Mouse (Mus musculus) MEL (cell line): Measurements from ENCODE around the gene Acat2. TPM values are rescaled to one million over a fixed set of nuclear protein-coding genes. Genes with fewer than 3 reads are reported as not detected.

Experiments
- DNase-seq: peaks from one replicate; pipeline ENCODE4 v3.0.0; 2011; ENCODE audit warnings: low read depth, low spot score
- H3K27ac ChIP-seq: 2 replicates; pipeline ENCODE4 v1.5.1; 2012; ENCODE audit warnings: low read depth, mild to moderate bottlenecking, control low read depth, low read length, moderate library complexity; ENCODE audit not compliant: control insufficient read depth
- H3K27me3 ChIP-seq, 2 experiments: fragments of 150-350 bp in 1 of 2; sonication (generic) in 1 of 2; 2 replicates each; pipeline ENCODE4 v1.6.1; 2012; ENCODE audit warnings: low read length in 2 of 2, mild to moderate bottlenecking in 2 of 2, improper control_type of control experiment in 1 of 2, moderate library complexity in 1 of 2; ENCODE audit not compliant: insufficient read depth in 2 of 2, control insufficient read depth in 1 of 2
- H3K36me3 ChIP-seq, 2 experiments: 2 replicates each; pipeline ENCODE4 v1.6.1; 2012 to 2014; ENCODE audit warnings: low read length in 2 of 2, improper control_type of control experiment in 1 of 2, inconsistent platforms in 1 of 2, mild to moderate bottlenecking in 1 of 2; ENCODE audit not compliant: insufficient read depth in 2 of 2, control insufficient read depth in 1 of 2
- H3K4me1 ChIP-seq, 2 experiments: fragments of 150-350 bp in 1 of 2; sonication (generic) in 1 of 2; 2 replicates each; pipeline ENCODE4 v1.6.1; 2012; ENCODE audit warnings: low read length in 2 of 2, improper control_type of control experiment in 1 of 2, mild to moderate bottlenecking in 1 of 2; ENCODE audit not compliant: insufficient read depth in 2 of 2, control insufficient read depth in 1 of 2
- H3K4me3 ChIP-seq, 2 experiments: fragments of 150-350 bp in 1 of 2; sonication (generic) in 1 of 2; 2 replicates each; pipeline ENCODE4 v1.5.1; 2012; ENCODE audit warnings: low read depth in 2 of 2, low read length in 2 of 2, mild to moderate bottlenecking in 2 of 2, moderate library complexity in 2 of 2, control low read depth in 1 of 2, improper control_type of control experiment in 1 of 2; ENCODE audit not compliant: control insufficient read depth in 1 of 2, insufficient read depth in 1 of 2
- H3K79me2 ChIP-seq: 2 replicates; pipeline ENCODE4 v1.6.1; 2012; ENCODE audit warnings: mild to moderate bottlenecking, low read length, moderate library complexity; ENCODE audit not compliant: control insufficient read depth, poor library complexity, insufficient read depth
- H3K9ac ChIP-seq: 2 replicates; pipeline ENCODE4 v1.6.1; 2012; ENCODE audit warnings: low read depth, mild to moderate bottlenecking, control low read depth, low read length, moderate library complexity; ENCODE audit not compliant: control insufficient read depth, poor library complexity, severe bottlenecking
- H3K9me3 ChIP-seq: fragments of 150-350 bp; sonication (generic); replicated peaks from 2 replicates; pipeline ENCODE4 v1.6.1; 2012; ENCODE audit warnings: mild to moderate bottlenecking, low read length, improper control_type of control experiment, moderate library complexity; ENCODE audit not compliant: insufficient read depth
- BHLHE40 ChIP-seq: IDR thresholded peaks from 2 replicates; pipeline ENCODE4 v1.6.1; 2012; ENCODE audit warnings: low read depth, mild to moderate bottlenecking, inconsistent platforms, low read length, improper control_type of control experiment, borderline replicate concordance
- CHD1 ChIP-seq: IDR thresholded peaks from 2 replicates; pipeline ENCODE4 v1.6.1; 2012; ENCODE audit warnings: low read depth, mild to moderate bottlenecking, inconsistent platforms, low read length, improper control_type of control experiment
- CTCF ChIP-seq, 3 experiments: IDR thresholded peaks in 2 of 3; conservative IDR thresholded peaks in 1 of 3; 2 replicates each; pipeline ENCODE4 v1.5.1; 2011 to 2012; ENCODE audit warnings: low read length in 3 of 3, low read depth in 2 of 3, mild to moderate bottlenecking in 2 of 3, improper control_type of control experiment in 1 of 3, inconsistent platforms in 1 of 3, mixed read lengths in 1 of 3, moderate library complexity in 1 of 3; ENCODE audit not compliant: control insufficient read depth in 1 of 3, insufficient read depth in 1 of 3, poor library complexity in 1 of 3, severe bottlenecking in 1 of 3
- E2F4 ChIP-seq: IDR thresholded peaks from 2 replicates; pipeline ENCODE4 v1.6.1; 2011; ENCODE audit warnings: low read depth, low read length, improper control_type of control experiment, borderline replicate concordance
- ELF1 ChIP-seq: IDR thresholded peaks from 2 replicates; pipeline ENCODE4 v1.6.1; 2014; ENCODE audit warnings: low read depth, mild to moderate bottlenecking, inconsistent platforms, low read length, improper control_type of control experiment, moderate library complexity
- EP300 ChIP-seq, 2 experiments: IDR thresholded peaks; 2 replicates each; pipeline ENCODE4 v1.6.1; 2011; ENCODE audit warnings: improper control_type of control experiment in 2 of 2, low read length in 2 of 2, low read depth in 1 of 2, mild to moderate bottlenecking in 1 of 2
- ETS1 ChIP-seq: IDR thresholded peaks from 2 replicates; pipeline ENCODE4 v1.6.1; 2012; ENCODE audit warnings: low read depth, mild to moderate bottlenecking, inconsistent platforms, low read length, improper control_type of control experiment, moderate library complexity
- GATA1 ChIP-seq: IDR thresholded peaks from 2 replicates; pipeline ENCODE4 v1.6.1; 2011; ENCODE audit warnings: low read depth, low read length, improper control_type of control experiment
- HCFC1 ChIP-seq: IDR thresholded peaks from 2 replicates; pipeline ENCODE4 v1.6.1; 2012; ENCODE audit warnings: low read depth, mild to moderate bottlenecking, inconsistent platforms, low read length, improper control_type of control experiment, moderate library complexity
- JUND ChIP-seq: IDR thresholded peaks from 2 replicates; pipeline ENCODE4 v1.6.1; 2011; ENCODE audit warnings: low read depth, mild to moderate bottlenecking, improper control_type of control experiment, low read length
- KAT2A ChIP-seq: conservative IDR thresholded peaks from 2 replicates; pipeline ENCODE4 v1.6.1; 2012; ENCODE audit warnings: low read depth, low read length, improper control_type of control experiment, inconsistent platforms
- MAFK ChIP-seq: IDR thresholded peaks from 2 replicates; pipeline ENCODE4 v1.6.1; 2011; ENCODE audit warnings: low read depth, mild to moderate bottlenecking, low read length, improper control_type of control experiment, borderline replicate concordance
- MAX ChIP-seq: IDR thresholded peaks from 2 replicates; pipeline ENCODE4 v1.6.1; 2011; ENCODE audit warnings: low read length, improper control_type of control experiment
- MAZ ChIP-seq: IDR thresholded peaks from 2 replicates; pipeline ENCODE4 v1.6.1; 2012; ENCODE audit warnings: low read depth, mild to moderate bottlenecking, inconsistent platforms, low read length, improper control_type of control experiment
- MEF2A ChIP-seq: IDR thresholded peaks from 2 replicates; pipeline ENCODE4 v1.6.1; 2014; ENCODE audit warnings: low read depth, mild to moderate bottlenecking, inconsistent platforms, low read length, improper control_type of control experiment; ENCODE audit not compliant: poor library complexity, insufficient replicate concordance, severe bottlenecking; ENCODE audit errors: extremely low read depth
- MXI1 ChIP-seq: IDR thresholded peaks from 2 replicates; pipeline ENCODE4 v1.6.1; 2011; ENCODE audit warnings: mild to moderate bottlenecking, low read depth, low read length, improper control_type of control experiment
- MYB ChIP-seq: IDR thresholded peaks from 2 replicates; pipeline ENCODE4 v1.6.1; 2011; ENCODE audit warnings: mild to moderate bottlenecking, low read depth, low read length, improper control_type of control experiment
- MYC ChIP-seq: IDR thresholded peaks from 2 replicates; pipeline ENCODE4 v1.6.1; 2011; ENCODE audit warnings: low read depth, mild to moderate bottlenecking, low read length, improper control_type of control experiment, moderate library complexity
- NELFE ChIP-seq: IDR thresholded peaks from 2 replicates; pipeline ENCODE4 v1.6.1; 2011; ENCODE audit warnings: low read depth, low read length, improper control_type of control experiment
- NRF1 ChIP-seq: IDR thresholded peaks from 2 replicates; pipeline ENCODE4 v1.6.1; 2014; ENCODE audit warnings: low read depth, mild to moderate bottlenecking, inconsistent platforms, low read length, improper control_type of control experiment, moderate library complexity; ENCODE audit not compliant: poor library complexity, insufficient read depth, severe bottlenecking
- POLR2A ChIP-seq, 2 experiments: IDR thresholded peaks; 2 replicates each; pipeline ENCODE4 v1.6.1; 2011 to 2012; ENCODE audit warnings: low read length in 2 of 2, mild to moderate bottlenecking in 2 of 2, control low read depth in 1 of 2, improper control_type of control experiment in 1 of 2, low read depth in 1 of 2, moderate library complexity in 1 of 2; ENCODE audit not compliant: control insufficient read depth in 1 of 2, insufficient read depth in 1 of 2, poor library complexity in 1 of 2
- POLR2AphosphoS2 ChIP-seq: IDR thresholded peaks from 2 replicates; pipeline ENCODE4 v1.6.1; 2011; ENCODE audit warnings: low read length, improper control_type of control experiment
- POLR2AphosphoS5 ChIP-seq: IDR thresholded peaks from 2 replicates; pipeline ENCODE4 v1.6.1; 2012; ENCODE audit warnings: low read depth, borderline replicate concordance, mild to moderate bottlenecking, inconsistent platforms, low read length, moderate library complexity, mixed read lengths
- RAD21 ChIP-seq: IDR thresholded peaks from 2 replicates; pipeline ENCODE4 v1.6.1; 2011; ENCODE audit warnings: mild to moderate bottlenecking, low read depth, low read length, improper control_type of control experiment
- RCOR1 ChIP-seq: IDR thresholded peaks from 2 replicates; pipeline ENCODE4 v1.6.1; 2012; ENCODE audit warnings: low read depth, mild to moderate bottlenecking, inconsistent platforms, low read length, improper control_type of control experiment
- SIN3A ChIP-seq: IDR thresholded peaks from 2 replicates; pipeline ENCODE4 v1.6.1; 2012; ENCODE audit warnings: low read length, improper control_type of control experiment, inconsistent platforms
- SMC3 ChIP-seq: IDR thresholded peaks from 2 replicates; pipeline ENCODE4 v1.6.1; 2011; ENCODE audit warnings: low read depth, low read length, improper control_type of control experiment
- TBP ChIP-seq: IDR thresholded peaks from 2 replicates; pipeline ENCODE4 v1.8.0; 2011; ENCODE audit warnings: low read depth, low read length, improper control_type of control experiment
- TCF12 ChIP-seq: IDR thresholded peaks from 2 replicates; pipeline ENCODE4 v1.6.1; 2014; ENCODE audit warnings: low read depth, mild to moderate bottlenecking, inconsistent platforms, low read length, improper control_type of control experiment, moderate library complexity
- USF1 ChIP-seq: IDR thresholded peaks from 2 replicates; pipeline ENCODE4 v1.6.1; 2014; ENCODE audit warnings: low read depth, mild to moderate bottlenecking, inconsistent platforms, low read length, improper control_type of control experiment, moderate library complexity
- USF2 ChIP-seq, 2 experiments: IDR thresholded peaks; 2 replicates each; pipeline ENCODE4 v1.6.1; 2011 to 2012; ENCODE audit warnings: improper control_type of control experiment in 2 of 2, low read length in 2 of 2, borderline replicate concordance in 1 of 2, inconsistent platforms in 1 of 2, low read depth in 1 of 2, mild to moderate bottlenecking in 1 of 2; ENCODE audit not compliant: insufficient read depth in 1 of 2
- ZC3H11A ChIP-seq: IDR thresholded peaks from 2 replicates; pipeline ENCODE4 v1.6.1; 2012; ENCODE audit warnings: low read depth, mild to moderate bottlenecking, inconsistent platforms, low read length, improper control_type of control experiment
- ZKSCAN1 ChIP-seq: IDR thresholded peaks from 2 replicates; pipeline ENCODE4 v1.6.1; 2012; ENCODE audit warnings: low read depth, mild to moderate bottlenecking, inconsistent platforms, low read length, improper control_type of control experiment, moderate library complexity
- ZMIZ1 ChIP-seq: IDR thresholded peaks from 2 replicates; pipeline ENCODE4 v1.6.1; 2012; ENCODE audit warnings: low read depth, mild to moderate bottlenecking, inconsistent platforms, low read length, improper control_type of control experiment, moderate library complexity
- ZNF384 ChIP-seq: IDR thresholded peaks from 2 replicates; pipeline ENCODE4 v1.6.1; 2012; ENCODE audit warnings: low read depth, mild to moderate bottlenecking, inconsistent platforms, low read length, improper control_type of control experiment
- polyA plus RNA-seq, 2 experiments: library from polyadenylated mRNA; stranded (reverse) in 1 of 2; unstranded in 1 of 2; fragments of >175 nt in 1 of 2; fragments of >200 nt in 1 of 2; gene quantifications; 2 replicates each; pipeline versions ENCODE4 v1.2.1 to v1.2.4; 2012; ENCODE audit warnings: low replicate concordance in 2 of 2, low read depth in 1 of 2; ENCODE audit not compliant: insufficient read length in 2 of 2, insufficient read depth in 1 of 2, missing spikeins in 1 of 2
- total RNA-seq: library from RNA; depleted of rRNA; stranded (reverse); fragments of 300-350 nt; gene quantifications from 2 replicates; pipeline ENCODE4 v1.2.3, GENCODE M21; 2012

The Acat2 gene
- total and polyA plus RNA-seq, 3 experiments: 33.8 to 60.1 TPM; not detected in 1

GRCm38 (mm10) chr17:12996345-12996744, 35.8 kb upstream of the Acat2 start:
- Histone ChIP-seq H3K4me3 (no peak overlapping the region), H3K4me1 (no peaks in the 10 kb centered on the region), H3K27ac (no peak overlapping the region), H3K79me2 (peaks cover 12% of the 10 kb centered on the region), H3K9ac (no peak overlapping the region), H3K27me3 (no peaks in the 10 kb centered on the region), H3K9me3 (no peaks in the 10 kb centered on the region), H3K36me3 (peaks cover 0 to 2% of the 10 kb centered on the region in 2 experiments; a peak in 1 of 4 replicates)
- TF ChIP-seq NELFE (no peak), E2F4 (no peak), ZNF384 (no peak), ELF1 (no peak), POLR2AphosphoS2 (no peak), MXI1 (no peak), TCF12 (no peak), EP300 (IDR thresholded peaks at IDR 0.05; ENCODE audit: low read depth in 1 of 2, low read length in 2 of 2) (no peak), SMC3 (peak; percentile 83), RCOR1 (no peak), ZC3H11A (peak; percentile 53), RAD21 (peak; percentile 59), TBP (no peak), MEF2A (no peak), POLR2AphosphoS5 (no peak), USF1 (no peak), GATA1 (no peak), JUND (no peak), CTCF (IDR thresholded peaks at IDR 0.05 in 2 of 3, conservative IDR thresholded peaks at IDR 0.05 in 1 of 3; ENCODE audit: control insufficient read depth in 1 of 3, insufficient read depth in 1 of 3, low read depth in 2 of 3, low read length in 3 of 3, poor library complexity in 1 of 3, severe bottlenecking in 1 of 3) (peak; percentile 51 to 73 (median 56); a peak in 5 of 6 replicates), USF2 (IDR thresholded peaks at IDR 0.05; ENCODE audit: borderline replicate concordance in 1 of 2, insufficient read depth in 1 of 2, low read depth in 1 of 2, low read length in 2 of 2) (no peak), MYC (no peak), HCFC1 (no peak), MYB (no peak), POLR2A (IDR thresholded peaks at IDR 0.05; ENCODE audit: control insufficient read depth in 1 of 2, insufficient read depth in 1 of 2, low read depth in 1 of 2, low read length in 2 of 2, poor library complexity in 1 of 2) (no peak), NRF1 (no peak), BHLHE40 (no peak), ETS1 (no peak), MAFK (no peak), ZKSCAN1 (no peak), KAT2A (no peak), CHD1 (no peak), SIN3A (no peak), ZMIZ1 (no peak), MAZ (no peak), MAX (no peak)
- peak; percentile 55 for DNase-seq
